In genomic region chr6:38122791-38123190, GRCm38 (mm10) we compare ENCODE assay signal across 17 mouse cellular contexts. TPM values are rescaled to one million over a fixed set of nuclear protein-coding genes. Genes with fewer than 3 reads are reported as not detected.
A peak's percentile ranks its signal among the peaks of the same experiment; 100 is the strongest.
DNase-seq lines count a peak whose midpoint lies in the region; ATAC-seq and TF ChIP-seq lines count a peak whose summit lies in the region.
"Had no signal": no experiment of that assay in that cellular context is flagged by ENCODE, and none has a peak within 500 bp of the region (broad histone marks: within the 10 kb centered on the region; RNA-seq: fewer than 3 reads in every experiment).

No protein-coding gene starts in this region.

- H3K4me1 ChIP-seq in kidney, embryonic 14.5 days (ENCODE audit: control insufficient read depth, insufficient read depth, low read length): peaks cover 19% of the 10 kb centered on the region
- H3K4me1 ChIP-seq in intestine, postnatal 0 days (replicated peaks; ENCODE audit: control insufficient read depth, insufficient read depth, low read length): no peaks in the 10 kb centered on the region; the same call in 1 of the 2 replicates
- H3K4me1 ChIP-seq: forebrain, embryonic 13.5 days; neural tube, embryonic 15.5 days had no signal

- H3K36me3 ChIP-seq in kidney, embryonic 14.5 days (ENCODE audit: control insufficient read depth, insufficient read depth, low read length): peaks cover 7% of the 10 kb centered on the region; the same call in 1 of the 2 replicates
- H3K36me3 ChIP-seq in intestine, postnatal 0 days (ENCODE audit: control insufficient read depth, insufficient read depth): no peaks in the 10 kb centered on the region

- H3K27ac ChIP-seq in kidney, embryonic 14.5 days (ENCODE audit: low read depth, low read length): no peak overlapping the region
- no peak overlapping the region for H3K27ac ChIP-seq in intestine, postnatal 0 days (ENCODE audit: low read depth, low read length)
- H3K27ac ChIP-seq: forebrain, embryonic 13.5 days; hindbrain, postnatal 0 days; liver, embryonic 14.5 days; neural tube, embryonic 15.5 days had no signal

- ATAC-seq in kidney, embryonic 14.5 days (ENCODE audit: low FRiP score, low TSS enrichment): no peak
- no peak for ATAC-seq in intestine, postnatal 0 days
- ATAC-seq: forebrain, embryonic 13.5 days; hindbrain, postnatal 0 days had no signal

- H3K9ac ChIP-seq in kidney, embryonic 14.5 days (ENCODE audit: low read depth, low read length): no peak overlapping the region
- H3K9ac ChIP-seq in intestine, postnatal 0 days (ENCODE audit: low read depth, low read length): no peak overlapping the region
- H3K9ac ChIP-seq: forebrain, embryonic 13.5 days; liver, embryonic 14.5 days; neural tube, embryonic 15.5 days had no signal

- DNase-seq in adrenal gland, postnatal 10 days: peak; percentile 25
- no peak for DNase-seq in adrenal gland, postnatal 4 days (ENCODE audit: low spot score in 2 of 2)
- DNase-seq in kidney, adult 11 months: peak; percentile 71
- peak; percentile 63 to 84 for DNase-seq in kidney, postnatal 25 days
- no peak for DNase-seq in layer of hippocampus, adult 9-11 months
- no peak for DNase-seq in cerebellum, adult 9-10 months
- DNase-seq: adrenal gland, postnatal 25 days; right cerebral cortex, adult 18-20 months had no signal

- 60% methylated on average over 6 of the region's 6 CpGs for WGBS in kidney, embryonic 14.5 days
- 47% methylated on average over 6 of the region's 6 CpGs for WGBS in intestine, postnatal 0 days

- H3K27me3 ChIP-seq in kidney, embryonic 14.5 days (ENCODE audit: control insufficient read depth, insufficient read depth, low read length): no peaks in the 10 kb centered on the region
- H3K27me3 ChIP-seq in intestine, postnatal 0 days (replicated peaks; ENCODE audit: control insufficient read depth, insufficient read depth, low read length): no peaks in the 10 kb centered on the region
- H3K27me3 ChIP-seq: forebrain, embryonic 13.5 days; neural tube, embryonic 15.5 days had no signal

- no peaks in the 10 kb centered on the region for H3K9me3 ChIP-seq in kidney, embryonic 14.5 days (ENCODE audit: control insufficient read depth, low read length)
- H3K9me3 ChIP-seq in intestine, postnatal 0 days (ENCODE audit: control insufficient read depth): no peaks in the 10 kb centered on the region
- H3K9me3 ChIP-seq: forebrain, embryonic 13.5 days; neural tube, embryonic 15.5 days had no signal

- no peak overlapping the region for H3K4me3 ChIP-seq in kidney, embryonic 14.5 days (ENCODE audit: low read length)
- no peak overlapping the region for H3K4me3 ChIP-seq in intestine, postnatal 0 days (ENCODE audit: low read depth, low read length)
- H3K4me3 ChIP-seq: forebrain, embryonic 13.5 days; neural tube, embryonic 15.5 days had no signal

- no peak overlapping the region; the same call in 1 of the 2 replicates for H3K4me2 ChIP-seq in kidney, embryonic 14.5 days (replicated peaks; ENCODE audit: low read depth, low read length)
- H3K4me2 ChIP-seq in intestine, postnatal 0 days (replicated peaks; ENCODE audit: low read depth): peak overlapping the region; percentile 37
- H3K4me2 ChIP-seq: forebrain, embryonic 13.5 days; neural tube, embryonic 15.5 days had no signal

- no peak for TF ChIP-seq CTCF in intestine, postnatal 0 days (IDR thresholded peaks at IDR 0.05; ENCODE audit: low read depth)

RNA-seq across cellular contexts. Expression of gene Atp6v0a4, which starts 1.6 kb away (rescaled TPM):
- total RNA-seq in adrenal gland, postnatal 10 days (2021): 1 to 10 TPM; 4.0 to 5.4 TPM
- 10 to 100 TPM in 1 of 2 experiments, 1 to 10 TPM in 1; 3.8 to 12.0 TPM for total RNA-seq in adrenal gland, postnatal 4 days (2021)
- 2.6 and 3.0 TPM in 2 replicates for polyA plus RNA-seq in kidney, embryonic 14.5 days (2014; fragmentation: Nextera tagmentation; extraction: Ambion mirVana)
- 0.26 and 0.37 TPM in 2 replicates for polyA plus RNA-seq in intestine, postnatal 0 days (2015; fragmentation: Nextera tagmentation; extraction: Ambion mirVana)

RNA-seq across cellular contexts. Expression of gene Tmem213, which starts 13.7 kb away (rescaled TPM):
- total RNA-seq in adrenal gland, postnatal 10 days (2021): not detected
- total RNA-seq in adrenal gland, postnatal 4 days (2021): 10 to 100 TPM in 1 of 2 experiments, not detected in 1; 13.9 TPM
- 19.9 and 22.2 TPM in 2 replicates for polyA plus RNA-seq in kidney, embryonic 14.5 days (2014; fragmentation: Nextera tagmentation; extraction: Ambion mirVana)
- polyA plus RNA-seq in intestine, postnatal 0 days (2015; fragmentation: Nextera tagmentation; extraction: Ambion mirVana): not detected in 2 replicates
- total RNA-seq: adrenal gland, postnatal 25 days; common myeloid progenitor, adult 5-6 weeks; hindbrain, postnatal 0 days; left cerebral cortex, postnatal 25 days had no signal
- polyA plus RNA-seq: forebrain, embryonic 13.5 days; hindbrain, postnatal 0 days; liver, embryonic 14.5 days; neural tube, embryonic 15.5 days; spleen, adult 2 months had no signal

Comparison
In these comparisons a context has a peak if more than half of its experiments do, and no peak if none do; other contexts are left out.
1. DNase-seq: peak in adrenal gland, postnatal 10 days (single experiment), kidney, adult 11 months (single experiment) and kidney, postnatal 25 days (2 of 2); none in adrenal gland, postnatal 4 days (0 of 2), layer of hippocampus, adult 9-11 months (single experiment) and cerebellum, adult 9-10 months (single experiment).